Mouse (Mus musculus): Measurements from ENCODE around the gene Fbxl13. TPM values are rescaled to one million over a fixed set of nuclear protein-coding genes. Genes with fewer than 3 reads are reported as not detected.

The Fbxl13 gene
- total and polyA plus RNA-seq, 3 experiments = 0.13 to 0.23 TPM; not detected in 1

- Histone ChIP-seq H3K9ac (ENCODE audit: control insufficient read depth, low read depth, low read length, poor library complexity, severe bottlenecking) (no peak overlapping the region), H3K36me3 (ENCODE audit: control insufficient read depth in 1 of 2, insufficient read depth in 2 of 2, low read length in 2 of 2) (peaks cover 0 to 2% of the 10 kb centered on the region in 2 experiments; a peak in 2 of 4 replicates), H3K4me1 (ENCODE audit: control insufficient read depth in 1 of 2, insufficient read depth in 2 of 2, low read length in 2 of 2) (no peaks in the 10 kb centered on the region), H3K79me2 (ENCODE audit: control insufficient read depth, insufficient read depth, low read length, poor library complexity) (no peaks in the 10 kb centered on the region), H3K27me3 (ENCODE audit: control insufficient read depth in 1 of 2, insufficient read depth in 2 of 2, low read length in 2 of 2) (no peaks in the 10 kb centered on the region), H3K27ac (ENCODE audit: control insufficient read depth, low read depth, low read length) (no peak overlapping the region), H3K9me3 (replicated peaks; ENCODE audit: insufficient read depth, low read length) (no peaks in the 10 kb centered on the region), H3K4me3 (ENCODE audit: control insufficient read depth in 1 of 2, insufficient read depth in 1 of 2, low read depth in 2 of 2, low read length in 2 of 2) (no peak overlapping the region)
- no peak for TF ChIP-seq ETS1 (IDR thresholded peaks at IDR 0.05; ENCODE audit: low read depth, low read length)
- no peak for TF ChIP-seq UBTF (IDR thresholded peaks at IDR 0.05; ENCODE audit: borderline replicate concordance, insufficient read depth, low read depth, low read length)
- TF ChIP-seq CHD2 (IDR thresholded peaks at IDR 0.05; ENCODE audit: low read length) = no peak
- TF ChIP-seq ZC3H11A (IDR thresholded peaks at IDR 0.05; ENCODE audit: low read depth, low read length) = no peak
- no peak for TF ChIP-seq GATA1 (IDR thresholded peaks at IDR 0.05; ENCODE audit: low read depth, low read length)
- no peak for TF ChIP-seq POLR2AphosphoS5 (IDR thresholded peaks at IDR 0.05; ENCODE audit: borderline replicate concordance, low read depth, low read length)
- no peak for TF ChIP-seq SMC3 (IDR thresholded peaks at IDR 0.05; ENCODE audit: low read depth, low read length)
- TF ChIP-seq HCFC1 (IDR thresholded peaks at IDR 0.05; ENCODE audit: low read depth, low read length) = no peak
- no peak for DNase-seq (ENCODE audit: low read depth, low spot score)
Measured at GRCm38 (mm10) chr5:21663081-21663480, 17.6 kb upstream of the Fbxl13 start.

DNA sequence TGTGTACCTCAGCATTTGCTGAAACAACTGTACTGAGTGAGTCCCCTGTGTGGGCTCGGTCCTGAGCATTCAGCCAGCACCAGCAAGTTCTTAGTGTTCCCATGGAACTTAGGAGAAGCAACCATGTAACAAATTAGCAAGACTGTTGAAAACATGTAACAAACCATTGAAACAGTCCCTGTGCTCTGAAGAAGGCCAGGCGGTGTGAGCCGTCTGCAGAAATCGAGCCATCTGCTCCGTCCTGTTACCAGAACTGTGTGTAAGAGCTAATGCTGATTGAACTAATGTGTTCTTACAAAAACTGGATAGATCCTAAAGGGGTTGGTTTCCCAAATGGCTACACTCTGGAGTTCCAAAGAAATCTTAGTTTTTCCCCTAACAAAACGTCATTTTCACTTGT, 15.4 kb upstream of the Fbxl13 start:
- Histone ChIP-seq H3K9me3 (replicated peaks; ENCODE audit: insufficient read depth, low read length) (no peaks in the 10 kb centered on the region), H3K4me1 (ENCODE audit: control insufficient read depth in 1 of 2, insufficient read depth in 2 of 2, low read length in 2 of 2) (no peaks in the 10 kb centered on the region), H3K36me3 (ENCODE audit: control insufficient read depth in 1 of 2, insufficient read depth in 2 of 2, low read length in 2 of 2) (peaks cover 0 to 2% of the 10 kb centered on the region in 2 experiments; a peak in 2 of 4 replicates), H3K9ac (ENCODE audit: control insufficient read depth, low read depth, low read length, poor library complexity, severe bottlenecking) (no peak overlapping the region), H3K27ac (ENCODE audit: control insufficient read depth, low read depth, low read length) (no peak overlapping the region), H3K4me3 (ENCODE audit: control insufficient read depth in 1 of 2, insufficient read depth in 1 of 2, low read depth in 2 of 2, low read length in 2 of 2) (no peak overlapping the region), H3K27me3 (ENCODE audit: control insufficient read depth in 1 of 2, insufficient read depth in 2 of 2, low read length in 2 of 2) (no peaks in the 10 kb centered on the region), H3K79me2 (ENCODE audit: control insufficient read depth, insufficient read depth, low read length, poor library complexity) (no peaks in the 10 kb centered on the region)
- TF ChIP-seq SIN3A (IDR thresholded peaks at IDR 0.05; ENCODE audit: low read length) = no peak
- TF ChIP-seq POLR2A (IDR thresholded peaks at IDR 0.05; ENCODE audit: control insufficient read depth in 1 of 2, insufficient read depth in 1 of 2, low read depth in 1 of 2, low read length in 2 of 2, poor library complexity in 1 of 2) = no peak
- TF ChIP-seq HCFC1 (IDR thresholded peaks at IDR 0.05; ENCODE audit: low read depth, low read length) = no peak
- TF ChIP-seq ZKSCAN1 (IDR thresholded peaks at IDR 0.05; ENCODE audit: low read depth, low read length) = no peak
- no peak for TF ChIP-seq ZMIZ1 (IDR thresholded peaks at IDR 0.05; ENCODE audit: low read depth, low read length)
- TF ChIP-seq NELFE (IDR thresholded peaks at IDR 0.05; ENCODE audit: low read depth, low read length) = no peak
- no peak for TF ChIP-seq ELF1 (IDR thresholded peaks at IDR 0.05; ENCODE audit: low read depth, low read length)
- TF ChIP-seq POLR2AphosphoS5 (IDR thresholded peaks at IDR 0.05; ENCODE audit: borderline replicate concordance, low read depth, low read length) = no peak
- no peak for TF ChIP-seq TCF12 (IDR thresholded peaks at IDR 0.05; ENCODE audit: low read depth, low read length)
- no peak for TF ChIP-seq RAD21 (IDR thresholded peaks at IDR 0.05; ENCODE audit: low read depth, low read length)
- no peak for TF ChIP-seq ZC3H11A (IDR thresholded peaks at IDR 0.05; ENCODE audit: low read depth, low read length)
- TF ChIP-seq MXI1 (IDR thresholded peaks at IDR 0.05; ENCODE audit: low read depth, low read length) = no peak
- no peak for TF ChIP-seq GATA1 (IDR thresholded peaks at IDR 0.05; ENCODE audit: low read depth, low read length)
- no peak for TF ChIP-seq KAT2A (conservative IDR thresholded peaks at IDR 0.05; ENCODE audit: low read depth, low read length)
- TF ChIP-seq GABPA (IDR thresholded peaks at IDR 0.05; ENCODE audit: low read depth, low read length) = no peak
- no peak for TF ChIP-seq MEF2A (IDR thresholded peaks at IDR 0.05; ENCODE audit: extremely low read depth, insufficient replicate concordance, low read depth, low read length, poor library complexity, severe bottlenecking)
- no peak for TF ChIP-seq UBTF (IDR thresholded peaks at IDR 0.05; ENCODE audit: borderline replicate concordance, insufficient read depth, low read depth, low read length)
- TF ChIP-seq BHLHE40 (IDR thresholded peaks at IDR 0.05; ENCODE audit: borderline replicate concordance, low read depth, low read length) = no peak
- no peak for TF ChIP-seq USF1 (IDR thresholded peaks at IDR 0.05; ENCODE audit: low read depth, low read length)
- no peak for DNase-seq (ENCODE audit: low read depth, low spot score)
